Mouse (Mus musculus): ENCODE results near the gene Setd1a.

GRCm38 (mm10) chr7:127801010-127801621 lies 24.6 kb downstream of the Setd1a start:
- TF ChIP-seq CTCF (conservative IDR thresholded peaks at IDR 0.05; ENCODE audit: low read length) (no peak), POU5F1 (IDR thresholded peaks at IDR 0.05; ENCODE audit: borderline replicate concordance, low read length) (no peak)
